Mouse (Mus musculus) hindbrain, embryonic 14.5 days (tissue): ENCODE data around the gene Ripor2. TPM values are rescaled to one million over a fixed set of nuclear protein-coding genes. Genes with fewer than 3 reads are reported as not detected.
A peak's percentile ranks its signal among the peaks of the same experiment; 100 is the strongest.

Experiments used
- ATAC-seq: fragments of 200-750 bp; cut with Nextera tagmentation; 2 replicates; pipeline ENCODE4 v1.8.0; 2017; ENCODE audit warnings: moderate number of reproducible peaks, mild to moderate bottlenecking, moderate TSS enrichment, moderate library complexity; ENCODE audit not compliant: low FRiP score
- DNase-seq: peaks from one replicate; pipeline ENCODE4 v3.0.0-alpha.2; 2015; ENCODE audit warnings: low spot score
- H3K27ac ChIP-seq: fragments of 300-500 bp; sonication (generic); 2 replicates; pipeline ENCODE4 v1.5.1; 2014; ENCODE audit warnings: mild to moderate bottlenecking, moderate library complexity
- H3K27me3 ChIP-seq: fragments of 300-500 bp; sonication (generic); 2 replicates; pipeline ENCODE4 v1.6.1; 2014; ENCODE audit warnings: mild to moderate bottlenecking, low read length, mixed read lengths; ENCODE audit not compliant: control insufficient read depth, insufficient read depth
- H3K36me3 ChIP-seq: fragments of 300-500 bp; sonication (generic); replicated peaks from 2 replicates; pipeline ENCODE4 v1.6.1; 2014; ENCODE audit not compliant: control insufficient read depth, insufficient read depth
- H3K4me1 ChIP-seq: fragments of 300-500 bp; sonication (generic); replicated peaks from 2 replicates; pipeline ENCODE4 v1.6.1; 2014; ENCODE audit warnings: antibody characterized with exemption, low read length, mixed read lengths; ENCODE audit not compliant: control insufficient read depth, insufficient read depth
- H3K4me2 ChIP-seq: fragments of 300-500 bp; sonication (generic); replicated peaks from 2 replicates; pipeline ENCODE4 v1.6.1; 2014; ENCODE audit warnings: mild to moderate bottlenecking, moderate library complexity
- H3K4me3 ChIP-seq: fragments of 300-500 bp; sonication (generic); replicated peaks from 2 replicates; pipeline ENCODE4 v1.5.1; 2014; ENCODE audit warnings: mild to moderate bottlenecking, low read length
- H3K9ac ChIP-seq: fragments of 300-500 bp; sonication (generic); 2 replicates; pipeline ENCODE4 v1.6.1; 2014
- H3K9me3 ChIP-seq: fragments of 300-500 bp; sonication (generic); 2 replicates; pipeline ENCODE4 v1.6.1; 2016; ENCODE audit warnings: low read length; ENCODE audit not compliant: control insufficient read depth
- WGBS: fragments of 180-500 bp; shearing (Covaris S2); extraction: QIAGEN DNeasy Blood & Tissue Kit; methylation state at CpG from one replicate; pipeline ENCODE4 v1.1.7; 2014; 5-methylcytosine and 5-hydroxymethylcytosine counted together
- polyA plus RNA-seq: library from polyadenylated mRNA; unstranded; fragments of >200 nt; fragmentation: Nextera tagmentation; extraction: Ambion mirVana; gene quantifications from 2 replicates; pipeline ENCODE4 v1.2.1, GENCODE M21; 2014

Ripor2 gene
- polyA plus RNA-seq, 1 experiment from 2014 or later: 25.9 TPM

GRCm38 (mm10) chr13:24776146-24776844, 194.3 kb downstream of the Ripor2 start:
- no peak overlapping the region for H3K27ac ChIP-seq
- ATAC-seq (no peak), DNase-seq (peak; percentile 72)
- H3K4me1 ChIP-seq: no peaks in the 10 kb centered on the region
- H3K4me3 ChIP-seq: no peak overlapping the region
- WGBS: 57% methylated on average over 7 of the region's 7 CpGs
- no peaks in the 10 kb centered on the region for H3K36me3 ChIP-seq
- H3K27me3 ChIP-seq: no peaks in the 10 kb centered on the region
- H3K9me3 ChIP-seq: no peaks in the 10 kb centered on the region
- H3K4me2 ChIP-seq: no peak overlapping the region
- no peak overlapping the region for H3K9ac ChIP-seq

GRCm38 (mm10) chr13:24778026-24778425, 196.0 kb downstream of the Ripor2 start:
- H3K27ac ChIP-seq: no peak overlapping the region
- H3K9ac ChIP-seq: no peak overlapping the region
- H3K9me3 ChIP-seq: no peaks in the 10 kb centered on the region
- no peak overlapping the region for H3K4me2 ChIP-seq
- no peak for ATAC-seq
- no peaks in the 10 kb centered on the region for H3K27me3 ChIP-seq
- H3K4me1 ChIP-seq: 0 out of 2 replicates have a peak, but pooled peaks cover 4% of the 10 kb centered on the region
- 85% methylated on average over 2 of the region's 2 CpGs for WGBS
- H3K4me3 ChIP-seq: no peak overlapping the region
- DNase-seq: no peak
- no peaks in the 10 kb centered on the region for H3K36me3 ChIP-seq

GRCm38 (mm10) chr13:24778706-24779380, 196.9 kb downstream of the Ripor2 start:
- H3K9me3 ChIP-seq: no peaks in the 10 kb centered on the region
- H3K4me1 ChIP-seq: 0 out of 2 replicates have a peak, but pooled peaks cover 4% of the 10 kb centered on the region
- no peak overlapping the region for H3K9ac ChIP-seq
- DNase-seq: no peak
- H3K36me3 ChIP-seq: no peaks in the 10 kb centered on the region
- ATAC-seq: no peak
- 88% methylated on average over 8 of the region's 8 CpGs for whole genome bisulfite sequencing
- H3K4me3 ChIP-seq: no peak overlapping the region
- no peak overlapping the region for H3K4me2 ChIP-seq
- H3K27me3 ChIP-seq: no peaks in the 10 kb centered on the region
- no peak overlapping the region for H3K27ac ChIP-seq

- H3K27ac ChIP-seq: no peak overlapping the region
Measured at GRCm38 (mm10) chr13:24781916-24782315, 199.9 kb downstream of the Ripor2 start.

More at GRCm38 (mm10) chr13:24781916-24782315, 199.9 kb downstream of the Ripor2 start:
- H3K4me2 ChIP-seq: no peak overlapping the region
- H3K4me1 ChIP-seq: 0 out of 2 replicates have a peak, but pooled peaks cover 4% of the 10 kb centered on the region
- H3K36me3 ChIP-seq: no peaks in the 10 kb centered on the region
- ATAC-seq: no peak
- WGBS: 58% methylated on average over 5 of the region's 5 CpGs
- no peaks in the 10 kb centered on the region for H3K27me3 ChIP-seq
- no peak overlapping the region for H3K9ac ChIP-seq
- DNase-seq: no peak
- no peak overlapping the region for H3K4me3 ChIP-seq
- H3K9me3 ChIP-seq: no peaks in the 10 kb centered on the region

Other genes with a start within 250 kb of the Ripor2 start
- gene Armh2, start 159.0 kb downstream of the Ripor2 start, polyA plus RNA-seq: not detected in 2 replicates
- 20.6 and 22.1 TPM in 2 replicates for gene Gmnn, start 179.7 kb downstream of the Ripor2 start, polyA plus RNA-seq
- 40.8 and 43.7 TPM in 2 replicates for gene BC005537, start 219.5 kb downstream of the Ripor2 start, polyA plus RNA-seq
- 55.6 and 59.9 TPM in 2 replicates for gene Acot13, start 249.4 kb downstream of the Ripor2 start, polyA plus RNA-seq
- gene Tdp2, start 249.5 kb downstream of the Ripor2 start, polyA plus RNA-seq: 34.7 and 37.5 TPM in 2 replicates